18 mouse cellular contexts compared by ENCODE assay signal in genomic region chr11:67093652-67094051, GRCm38 (mm10). TPM values are rescaled to one million over a fixed set of nuclear protein-coding genes. Genes with fewer than 3 reads are reported as not detected.
"Had no signal": no experiment of that assay in that cellular context is flagged by ENCODE, and none has a peak within 500 bp of the region (broad histone marks: within the 10 kb centered on the region; RNA-seq: fewer than 3 reads in every experiment).

No protein-coding gene starts in this region.

- H3K4me3 ChIP-seq: neural tube, embryonic 12.5 days; neural tube, embryonic 13.5 days; neural tube, embryonic 15.5 days; stomach, embryonic 15.5 days had no signal

- H3K4me2 ChIP-seq: neural tube, embryonic 12.5 days; neural tube, embryonic 13.5 days; neural tube, embryonic 15.5 days; stomach, embryonic 15.5 days had no signal

- DNase-seq: retina, postnatal 1 day; right cerebral cortex, adult 18-20 months; right cerebral cortex, postnatal 14 days; right cerebral cortex, postnatal 4 days; spleen, adult 18-20 months; thymus, adult 18-20 months; thymus, adult 2 months; thymus, postnatal 14 days; thymus, postnatal 25 days; thymus, postnatal 36 days; thymus, postnatal 4 days had no signal

- H3K4me1 ChIP-seq: neural tube, embryonic 12.5 days; neural tube, embryonic 13.5 days; neural tube, embryonic 15.5 days; stomach, embryonic 15.5 days had no signal

- H3K27me3 ChIP-seq: neural tube, embryonic 12.5 days; neural tube, embryonic 13.5 days; neural tube, embryonic 15.5 days; stomach, embryonic 15.5 days had no signal

- H3K27ac ChIP-seq: neural tube, embryonic 12.5 days; neural tube, embryonic 13.5 days; neural tube, embryonic 15.5 days; stomach, embryonic 15.5 days; stomach, postnatal 0 days had no signal

- H3K9me3 ChIP-seq: neural tube, embryonic 12.5 days; neural tube, embryonic 13.5 days; neural tube, embryonic 15.5 days; stomach, embryonic 15.5 days had no signal

- H3K9ac ChIP-seq: neural tube, embryonic 12.5 days; neural tube, embryonic 13.5 days; neural tube, embryonic 15.5 days; stomach, embryonic 15.5 days had no signal

- H3K36me3 ChIP-seq: neural tube, embryonic 12.5 days; neural tube, embryonic 13.5 days; neural tube, embryonic 15.5 days; stomach, embryonic 15.5 days had no signal

RNA-seq across cellular contexts. Expression of gene Myh3, which starts 15.6 kb away (rescaled TPM):
- polyA plus RNA-seq: spleen, adult 2 months; urinary bladder, adult 2 months had no signal
